Mouse (Mus musculus) heart, adult 2 months (tissue): ENCODE results near the gene Cybrd1. TPM values are rescaled to one million over a fixed set of nuclear protein-coding genes. Genes with fewer than 3 reads are reported as not detected.

Source experiments
- DNase-seq, 2 experiments: peaks; one replicate each; pipeline ENCODE4 v3.0.0; 2021
- H3K27ac ChIP-seq: fragments of 200-600 bp; 2 replicates; pipeline ENCODE4 v1.8.1; 2022
- H3K27me3 ChIP-seq: fragments of 200-500 bp; 2 replicates; pipeline ENCODE4 v1.6.1; 2012; ENCODE audit warnings: mild to moderate bottlenecking, low read length, inconsistent platforms, mixed read lengths; ENCODE audit not compliant: control insufficient read depth, insufficient read depth
- H3K36me3 ChIP-seq: fragments of 200-500 bp; 2 replicates; pipeline ENCODE4 v1.6.1; 2012; ENCODE audit warnings: low read length, inconsistent platforms; ENCODE audit not compliant: control insufficient read depth, insufficient read depth
- H3K4me1 ChIP-seq: fragments of 200-500 bp; 2 replicates; pipeline ENCODE4 v1.6.1; 2011; ENCODE audit warnings: low read length; ENCODE audit not compliant: control insufficient read depth, insufficient read depth
- H3K4me3 ChIP-seq: fragments of 200-600 bp; 2 replicates; pipeline ENCODE4 v1.8.1; 2022
- H3K79me2 ChIP-seq: fragments of 200-500 bp; replicated peaks from 2 replicates; pipeline ENCODE4 v1.6.1; 2012; ENCODE audit warnings: mild to moderate bottlenecking, inconsistent platforms, low read length, moderate library complexity, mixed read lengths; ENCODE audit not compliant: control insufficient read depth, insufficient read depth
- H3K9ac ChIP-seq: fragments of 200-500 bp; 2 replicates; pipeline ENCODE4 v1.6.1; 2012; ENCODE audit warnings: low read depth, mild to moderate bottlenecking, control low read depth, inconsistent platforms, low read length, mixed read lengths
- CTCF ChIP-seq: fragments of 200-600 bp; IDR thresholded peaks from 2 replicates; pipeline ENCODE4 v1.8.1; 2022; ENCODE audit warnings: antibody characterized with exemption, mild to moderate bottlenecking, moderate library complexity
- EP300 ChIP-seq: fragments of 200-500 bp; IDR thresholded peaks from 2 replicates; pipeline ENCODE4 v1.6.1; 2011; ENCODE audit warnings: low read depth, low read length, control low read depth; ENCODE audit not compliant: insufficient read depth
- POLR2A ChIP-seq: fragments of 200-500 bp; IDR thresholded peaks from 2 replicates; pipeline ENCODE4 v1.6.1; 2011; ENCODE audit warnings: mild to moderate bottlenecking, low read depth, low read length, control low read depth; ENCODE audit not compliant: insufficient read depth
- WGBS: fragments of 180-500 bp; shearing (Covaris S2); methylation state at CpG from one replicate; pipeline ENCODE4 v1.1.7; 2018; 5-methylcytosine and 5-hydroxymethylcytosine counted together
- intact Hi-C: fragments of 180-260 bp; cut with DNase I; formaldehyde crosslinking; loops from one replicate; pipeline ENCODE4 v1.15.1; 2025
- polyA plus RNA-seq: library from polyadenylated mRNA; depleted of rRNA; stranded (reverse); fragments of >200 nt; gene quantifications from 2 replicates; pipeline ENCODE4 v1.2.3, GENCODE M21; 2012
- total RNA-seq, 2 experiments: library from RNA; stranded (reverse); gene quantifications; 2 replicates each; pipeline ENCODE4 v1.2.3; 2021

Cybrd1 gene
- total and polyA plus RNA-seq, 3 experiments: 1.5 to 1.9 (median 1.7) TPM

DNA sequence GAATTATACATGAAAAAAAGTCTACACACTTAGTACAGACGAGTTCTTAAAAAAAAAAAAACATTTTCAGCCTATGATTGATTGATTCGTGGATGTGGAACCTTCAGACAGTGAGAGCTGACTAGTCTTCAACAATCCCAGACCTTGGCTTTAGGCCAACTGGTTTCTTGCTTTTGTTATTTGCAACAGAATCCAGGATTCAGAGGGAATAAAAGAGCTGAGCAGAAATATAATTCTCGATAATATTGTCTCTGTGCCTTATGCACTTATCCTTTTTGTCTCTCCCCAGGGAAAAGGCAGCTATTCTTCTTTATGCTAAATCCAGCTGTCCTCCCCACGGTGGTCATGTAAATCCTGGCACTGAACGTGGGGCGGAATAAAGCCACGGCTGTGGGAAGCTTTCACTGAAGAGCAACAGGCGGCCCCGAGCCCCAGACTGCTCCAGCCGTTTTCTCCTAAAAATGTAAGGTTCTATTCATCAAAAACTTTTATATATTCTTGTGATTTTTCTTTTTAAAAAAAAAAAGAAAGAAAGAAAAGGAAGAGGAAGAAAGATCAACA is 50.8 kb downstream of the Cybrd1 start:
- no peaks in the 10 kb centered on the region for H3K79me2 ChIP-seq
- TF ChIP-seq EP300: no peak
- TF ChIP-seq CTCF: no peak
- TF ChIP-seq POLR2A: no peak
- no peaks in the 10 kb centered on the region for H3K4me1 ChIP-seq
- intact Hi-C loops: no loop called here
- H3K4me3 ChIP-seq: no peak overlapping the region
- no peaks in the 10 kb centered on the region for H3K27me3 ChIP-seq
- no peak for DNase-seq
- WGBS: 53% methylated on average over 10 of the region's 10 CpGs
- no peak overlapping the region for H3K27ac ChIP-seq
- no peak overlapping the region for H3K9ac ChIP-seq
- no peaks in the 10 kb centered on the region for H3K36me3 ChIP-seq

DNA sequence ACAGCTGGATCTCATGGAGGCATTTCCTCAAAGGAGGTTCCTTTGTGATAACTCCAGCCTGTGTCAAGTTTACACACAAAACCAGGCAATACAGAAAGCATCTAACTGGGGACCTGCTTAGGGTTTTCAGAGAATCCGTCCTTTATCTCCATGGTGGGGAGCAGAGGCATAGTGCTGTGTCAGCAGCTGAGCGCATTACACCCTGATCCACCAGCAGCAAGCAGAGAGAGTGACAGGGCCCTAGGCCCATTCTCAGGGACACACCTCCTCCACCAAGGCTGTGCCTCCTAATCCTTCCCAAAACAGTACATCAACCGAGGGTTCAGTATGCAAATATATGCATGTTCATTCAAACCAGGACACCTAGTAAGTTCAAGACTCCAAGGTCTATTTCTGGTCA is 55.3 kb downstream of the Cybrd1 start:
- WGBS: 62% methylated on average over 3 of the region's 3 CpGs
- Histone ChIP-seq H3K27ac (no peak overlapping the region), H3K9ac (no peak overlapping the region), H3K79me2 (no peaks in the 10 kb centered on the region), H3K27me3 (no peaks in the 10 kb centered on the region), H3K36me3 (no peaks in the 10 kb centered on the region), H3K4me3 (no peak overlapping the region), H3K4me1 (no peaks in the 10 kb centered on the region)
- no peak for TF ChIP-seq CTCF
- TF ChIP-seq EP300: no peak
- TF ChIP-seq POLR2A: no peak
- DNase-seq: no peak
- intact Hi-C loops: no loop called here

- Histone ChIP-seq H3K9ac (no peak overlapping the region), H3K4me1 (no peaks in the 10 kb centered on the region), H3K27ac (no peak overlapping the region), H3K4me3 (no peak overlapping the region), H3K27me3 (no peaks in the 10 kb centered on the region), H3K79me2 (no peaks in the 10 kb centered on the region), H3K36me3 (no peaks in the 10 kb centered on the region)
- intact Hi-C loops: no loop called here
- DNase-seq: no peak
- TF ChIP-seq POLR2A (no peak), CTCF (no peak), EP300 (no peak)
- 48% methylated on average over 9 of the region's 9 CpGs for WGBS
These were observed 58.9 kb downstream of the Cybrd1 start for GRCm38 (mm10) chr2:71176329-71177249.

DNA sequence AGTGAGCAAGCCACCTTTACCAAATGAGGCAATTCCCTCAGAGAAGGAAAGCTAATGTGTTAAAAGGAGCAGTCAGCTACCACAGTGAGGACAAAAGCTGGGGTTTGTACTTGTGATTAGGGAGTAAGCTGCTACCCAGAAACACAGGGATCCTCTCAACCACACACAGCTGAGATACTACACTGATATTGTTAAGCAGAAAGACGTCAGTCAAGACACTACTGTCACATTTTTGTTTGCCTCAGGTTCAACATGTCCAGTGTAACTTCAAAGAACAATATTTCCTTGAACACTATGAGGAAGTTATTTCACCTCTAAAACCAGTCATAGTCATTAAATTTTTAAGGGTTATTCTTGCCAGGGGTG is 59.5 kb downstream of the Cybrd1 start:
- no peaks in the 10 kb centered on the region for H3K36me3 ChIP-seq
- WGBS: 68% methylated on average over 1 of the region's 1 CpGs
- no peaks in the 10 kb centered on the region for H3K79me2 ChIP-seq
- intact Hi-C loops: no loop called here
- DNase-seq: no peak
- no peaks in the 10 kb centered on the region for H3K27me3 ChIP-seq
- no peak overlapping the region for H3K9ac ChIP-seq
- H3K4me3 ChIP-seq: no peak overlapping the region
- H3K4me1 ChIP-seq: no peaks in the 10 kb centered on the region
- no peak overlapping the region for H3K27ac ChIP-seq
- TF ChIP-seq POLR2A: no peak
- no peak for TF ChIP-seq EP300
- no peak for TF ChIP-seq CTCF

GRCm38 (mm10) chr2:71177760-71178159 is 60.0 kb downstream of the Cybrd1 start:
- 93% methylated on average over 1 of the region's 1 CpGs for WGBS
- H3K27ac ChIP-seq: no peak overlapping the region
- H3K4me1 ChIP-seq: no peaks in the 10 kb centered on the region
- H3K36me3 ChIP-seq: no peaks in the 10 kb centered on the region
- TF ChIP-seq CTCF: peak; percentile 26
- no peak for TF ChIP-seq EP300
- no peak for TF ChIP-seq POLR2A
- intact Hi-C loops: no loop called here
- DNase-seq: no peak
- no peak overlapping the region for H3K9ac ChIP-seq
- H3K27me3 ChIP-seq: no peaks in the 10 kb centered on the region
- H3K79me2 ChIP-seq: no peaks in the 10 kb centered on the region
- H3K4me3 ChIP-seq: no peak overlapping the region

DNA sequence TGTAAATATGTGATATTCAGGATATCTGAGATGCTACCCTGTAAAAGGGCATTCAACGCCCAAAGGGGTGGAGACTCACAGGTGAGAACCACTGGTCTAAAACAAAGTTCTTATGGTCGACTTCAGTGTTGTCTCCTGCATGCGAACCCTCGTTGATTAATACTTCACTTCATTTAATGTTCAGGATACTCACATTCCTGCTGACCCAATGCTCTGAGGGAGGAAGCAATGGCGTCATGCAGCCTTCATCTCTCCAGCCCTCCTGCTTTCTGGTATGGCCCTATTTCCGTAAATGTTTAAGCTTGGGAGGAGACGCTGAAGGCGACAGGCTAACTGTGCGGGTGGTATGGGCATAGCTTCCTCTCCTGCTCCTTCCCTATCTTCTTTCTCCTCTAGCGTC is 62.0 kb downstream of the Cybrd1 start:
- Histone ChIP-seq H3K36me3 (no peaks in the 10 kb centered on the region), H3K4me3 (no peak overlapping the region), H3K27me3 (no peaks in the 10 kb centered on the region), H3K27ac (no peak overlapping the region), H3K79me2 (no peaks in the 10 kb centered on the region), H3K4me1 (no peaks in the 10 kb centered on the region), H3K9ac (no peak overlapping the region)
- TF ChIP-seq EP300: no peak
- no peak for TF ChIP-seq POLR2A
- no peak for TF ChIP-seq CTCF
- WGBS: 83% methylated on average over 10 of the region's 10 CpGs
- no peak for DNase-seq
- intact Hi-C loops: no loop called here
